In genomic region chr11:101170354-101170810, GRCm38 (mm10) we compare ENCODE assay signal across 8 mouse cellular contexts. TPM values are rescaled to one million over a fixed set of nuclear protein-coding genes. Genes with fewer than 3 reads are reported as not detected.
DNase-seq lines count a peak whose midpoint lies in the region; ATAC-seq and TF ChIP-seq lines count a peak whose summit lies in the region.

Gene Cntnap1, plus strand, starts transcription at chr11:101170523.

- H3K27me3 ChIP-seq in cerebellum, adult 2 months (ENCODE audit: control insufficient read depth, insufficient read depth, low read length): no peaks in the 10 kb centered on the region
- H3K27me3 ChIP-seq in liver, embryonic 12.5 days (replicated peaks): peaks cover 100% of the 10 kb centered on the region
- peaks cover 46% of the 10 kb centered on the region for H3K27me3 ChIP-seq in neural tube, embryonic 15.5 days (replicated peaks)

- TF ChIP-seq POLR2A in cerebellum, adult 2 months (IDR thresholded peaks at IDR 0.05; ENCODE audit: borderline replicate concordance, insufficient read depth, low read length): no peak; the same call in 1 of the 2 replicates

- under 1% methylated on average over 35 of the region's 35 CpGs for WGBS in cerebellum, adult 2 months
- 1% methylated on average over 35 of the region's 35 CpGs for WGBS in liver, embryonic 12.5 days (ENCODE audit: insufficient replicate concordance)
- WGBS in neural tube, embryonic 15.5 days: under 1% methylated on average over 35 of the region's 35 CpGs

- no peaks in the 10 kb centered on the region for H3K9me3 ChIP-seq in liver, embryonic 12.5 days (replicated peaks)
- no peaks in the 10 kb centered on the region for H3K9me3 ChIP-seq in neural tube, embryonic 15.5 days (replicated peaks)

- TF ChIP-seq CTCF in layer of hippocampus, adult 2 months (conservative IDR thresholded peaks at IDR 0.05): no peak
- TF ChIP-seq CTCF in cerebellum, adult 2 months (IDR thresholded peaks at IDR 0.05; ENCODE audit: borderline replicate concordance, insufficient read depth, low read depth, low read length): no peak

- H3K27ac ChIP-seq in layer of hippocampus, adult 2 months: peak within 1 kb of the TSS; percentile 86
- peak within 1 kb of the TSS; percentile 93 for H3K27ac ChIP-seq in cerebellum, adult 2 months (ENCODE audit: insufficient read depth, low read length)
- peak within 1 kb of the TSS; percentile 18; the same call in 1 of the 2 replicates for H3K27ac ChIP-seq in liver, embryonic 12.5 days
- peak within 1 kb of the TSS; percentile 85 for H3K27ac ChIP-seq in neural tube, embryonic 15.5 days (replicated peaks)

- no peak for DNase-seq in layer of hippocampus, adult 2 months (ENCODE audit: low spot score in 2 of 2)
- no peak for DNase-seq in layer of hippocampus, adult 11-12 months (ENCODE audit: low spot score)
- DNase-seq in cerebellum, adult 2 months: peak; percentile 78 to 79
- peak; percentile 80 for DNase-seq in gastrocnemius, postnatal 25 days
- peak; percentile 59 for DNase-seq in kidney, adult 11 months
- no peak for DNase-seq in right cerebral cortex, adult 18-20 months

- peak within 1 kb of the TSS; percentile 68 for H3K4me2 ChIP-seq in liver, embryonic 12.5 days
- H3K4me2 ChIP-seq in neural tube, embryonic 15.5 days: peak within 1 kb of the TSS; percentile 76

- no peak for ATAC-seq in liver, embryonic 12.5 days
- ATAC-seq in neural tube, embryonic 15.5 days (ENCODE audit: low FRiP score): no peak

- H3K4me1 ChIP-seq in cerebellum, adult 2 months (ENCODE audit: control insufficient read depth, insufficient read depth, low read length): peaks cover 29% of the 10 kb centered on the region
- peaks cover 73% of the 10 kb centered on the region for H3K4me1 ChIP-seq in liver, embryonic 12.5 days
- peaks cover 66% of the 10 kb centered on the region for H3K4me1 ChIP-seq in neural tube, embryonic 15.5 days

- H3K4me3 ChIP-seq in layer of hippocampus, adult 2 months: peak within 1 kb of the TSS; percentile 78
- H3K4me3 ChIP-seq in cerebellum, adult 2 months (replicated peaks; ENCODE audit: insufficient read depth, low read depth, low read length): peak within 1 kb of the TSS; percentile 91
- H3K4me3 ChIP-seq in liver, embryonic 12.5 days: peak within 1 kb of the TSS; percentile 55
- peak within 1 kb of the TSS; percentile 70 for H3K4me3 ChIP-seq in neural tube, embryonic 15.5 days (replicated peaks)

- peaks cover 9% of the 10 kb centered on the region; the same call in 1 of the 2 replicates for H3K36me3 ChIP-seq in liver, embryonic 12.5 days
- peaks cover 22% of the 10 kb centered on the region for H3K36me3 ChIP-seq in neural tube, embryonic 15.5 days

- peak within 1 kb of the TSS; percentile 47 for H3K9ac ChIP-seq in liver, embryonic 12.5 days
- peak within 1 kb of the TSS; percentile 65 for H3K9ac ChIP-seq in neural tube, embryonic 15.5 days (replicated peaks)

RNA-seq across cellular contexts. Expression of gene Cntnap1, which starts in this region (rescaled TPM):
- total RNA-seq in layer of hippocampus, adult 2 months (2021): 100 to 1,000 TPM; 169 to 171 TPM
- polyA plus RNA-seq in cerebellum, adult 2 months (2012; rRNA removed): 151 and 169 TPM in 2 replicates
- 1 to 10 TPM in 1 of 2 experiments, under 1 TPM in 1; 0.99 to 2.2 TPM for total RNA-seq in gastrocnemius, postnatal 25 days (2021)
- polyA plus RNA-seq in liver, embryonic 12.5 days (2016; fragmentation: Nextera tagmentation; extraction: Ambion mirVana): 0.17 and 0.26 TPM in 2 replicates
- polyA plus RNA-seq in neural tube, embryonic 15.5 days (2015; fragmentation: Nextera tagmentation; extraction: Ambion mirVana): 11.2 and 12.3 TPM in 2 replicates

Comparison
In these comparisons a context has a peak if more than half of its experiments do, and no peak if none do; other contexts are left out.
1. RNA of gene Cntnap1 (total RNA-seq): 169 to 171 TPM in layer of hippocampus, adult 2 months; 0.99 to 2.2 TPM in gastrocnemius, postnatal 25 days; every median in the first group is over 10 times any median in the second.
2. DNase-seq: peak in cerebellum, adult 2 months (2 of 2), gastrocnemius, postnatal 25 days (single experiment) and kidney, adult 11 months (single experiment); none in layer of hippocampus, adult 2 months (0 of 2), layer of hippocampus, adult 11-12 months (single experiment) and right cerebral cortex, adult 18-20 months (single experiment).
3. H3K27ac ChIP-seq: peak in every context shown above with its lines; median percentile 93 in cerebellum, adult 2 months; 86 in layer of hippocampus, adult 2 months; 85 in neural tube, embryonic 15.5 days; 18 in liver, embryonic 12.5 days.
4. Peak in every context shown above with its lines, with median percentiles within 50 percentile points of each other: H3K4me3 ChIP-seq.